Mouse (Mus musculus) spleen, adult 12 weeks (tissue): Measurements from ENCODE around the gene Eif4g3.

Source experiments
- DNase-seq: peaks from one replicate; pipeline ENCODE4 v3.0.0; 2022; ENCODE audit warnings: low spot score

The Eif4g3 gene

GRCm38 (mm10) chr4:138063372-138064265, 70.8 kb downstream of the Eif4g3 start:
- DNase-seq, result no peak

- no peak for DNase-seq
Observed at GRCm38 (mm10) chr4:138064882-138065592, 72.2 kb downstream of the Eif4g3 start.

- DNase-seq, result no peak
Observed at GRCm38 (mm10) chr4:138065593-138066169, 72.9 kb downstream of the Eif4g3 start.

- DNase-seq, result no peak
Observed at GRCm38 (mm10) chr4:138066421-138066820, 73.6 kb downstream of the Eif4g3 start.

GRCm38 (mm10) chr4:138067858-138068257, 75.0 kb downstream of the Eif4g3 start:
- no peak for DNase-seq

- no peak for DNase-seq
Observed at GRCm38 (mm10) chr4:138068598-138068997, 75.8 kb downstream of the Eif4g3 start.

GRCm38 (mm10) chr4:138069371-138069770, 76.5 kb downstream of the Eif4g3 start:
- DNase-seq, result no peak

- DNase-seq, result no peak
Observed at GRCm38 (mm10) chr4:138071497-138071896, 78.7 kb downstream of the Eif4g3 start.

GRCm38 (mm10) chr4:138073086-138073485, 80.3 kb downstream of the Eif4g3 start:
- DNase-seq, result no peak

- no peak for DNase-seq
Observed at GRCm38 (mm10) chr4:138073531-138073930, 80.7 kb downstream of the Eif4g3 start.

GRCm38 (mm10) chr4:138074896-138075584, 82.2 kb downstream of the Eif4g3 start:
- DNase-seq, result no peak

- no peak for DNase-seq
Observed at GRCm38 (mm10) chr4:138077663-138078295, 85.0 kb downstream of the Eif4g3 start.

- no peak for DNase-seq
Observed at GRCm38 (mm10) chr4:138079234-138079633, 86.4 kb downstream of the Eif4g3 start.

- DNase-seq, result no peak
Observed at GRCm38 (mm10) chr4:138082466-138082865, 89.6 kb downstream of the Eif4g3 start.

- no peak for DNase-seq
Observed at GRCm38 (mm10) chr4:138084103-138084502, 91.3 kb downstream of the Eif4g3 start.

- DNase-seq, result no peak
Observed at GRCm38 (mm10) chr4:138084851-138085573, 92.2 kb downstream of the Eif4g3 start.

- DNase-seq, result no peak
Observed at GRCm38 (mm10) chr4:138086949-138087348, 94.1 kb downstream of the Eif4g3 start.

- DNase-seq, result no peak
Observed at GRCm38 (mm10) chr4:138089512-138089911, 96.7 kb downstream of the Eif4g3 start.

GRCm38 (mm10) chr4:138091562-138092194, 98.9 kb downstream of the Eif4g3 start:
- DNase-seq, result no peak

GRCm38 (mm10) chr4:138100456-138100855, 107.6 kb downstream of the Eif4g3 start:
- no peak for DNase-seq

- DNase-seq, result no peak
Observed at GRCm38 (mm10) chr4:138101795-138102194, 109.0 kb downstream of the Eif4g3 start.
